Mouse (Mus musculus) bone marrow macrophage, adult 2 months (primary cell): ENCODE results near the gene Tmem208.

ENCODE experiments used
- CTCF ChIP-seq: IDR thresholded peaks from 2 replicates; pipeline ENCODE4 v1.5.1; 2012; ENCODE audit warnings: low read depth, mild to moderate bottlenecking, low read length, moderate library complexity
- POLR2A ChIP-seq: IDR thresholded peaks from 2 replicates; pipeline ENCODE4 v1.6.1; 2012; ENCODE audit warnings: mild to moderate bottlenecking, low read depth, low read length, borderline replicate concordance

- TF ChIP-seq POLR2A = no peak
- TF ChIP-seq CTCF = no peak
These were observed 15.2 kb downstream of the Tmem208 start for GRCm38 (mm10) chr8:105341399-105341798.
